Mouse (Mus musculus) MEL (cell line): Measurements from ENCODE around the gene Arhgef3. TPM values are rescaled to one million over a fixed set of nuclear protein-coding genes. Genes with fewer than 3 reads are reported as not detected.

Experiments
- DNase-seq: peaks from one replicate; pipeline ENCODE4 v3.0.0; 2011; ENCODE audit warnings: low read depth, low spot score
- H3K27ac ChIP-seq: 2 replicates; pipeline ENCODE4 v1.5.1; 2012; ENCODE audit warnings: low read depth, mild to moderate bottlenecking, control low read depth, low read length, moderate library complexity; ENCODE audit not compliant: control insufficient read depth
- H3K27me3 ChIP-seq, 2 experiments: fragments of 150-350 bp in 1 of 2; sonication (generic) in 1 of 2; 2 replicates each; pipeline ENCODE4 v1.6.1; 2012; ENCODE audit warnings: low read length in 2 of 2, mild to moderate bottlenecking in 2 of 2, improper control_type of control experiment in 1 of 2, moderate library complexity in 1 of 2; ENCODE audit not compliant: insufficient read depth in 2 of 2, control insufficient read depth in 1 of 2
- H3K36me3 ChIP-seq, 2 experiments: 2 replicates each; pipeline ENCODE4 v1.6.1; 2012 to 2014; ENCODE audit warnings: low read length in 2 of 2, improper control_type of control experiment in 1 of 2, inconsistent platforms in 1 of 2, mild to moderate bottlenecking in 1 of 2; ENCODE audit not compliant: insufficient read depth in 2 of 2, control insufficient read depth in 1 of 2
- H3K4me1 ChIP-seq, 2 experiments: fragments of 150-350 bp in 1 of 2; sonication (generic) in 1 of 2; 2 replicates each; pipeline ENCODE4 v1.6.1; 2012; ENCODE audit warnings: low read length in 2 of 2, improper control_type of control experiment in 1 of 2, mild to moderate bottlenecking in 1 of 2; ENCODE audit not compliant: insufficient read depth in 2 of 2, control insufficient read depth in 1 of 2
- H3K4me3 ChIP-seq, 2 experiments: fragments of 150-350 bp in 1 of 2; sonication (generic) in 1 of 2; 2 replicates each; pipeline ENCODE4 v1.5.1; 2012; ENCODE audit warnings: low read depth in 2 of 2, low read length in 2 of 2, mild to moderate bottlenecking in 2 of 2, moderate library complexity in 2 of 2, control low read depth in 1 of 2, improper control_type of control experiment in 1 of 2; ENCODE audit not compliant: control insufficient read depth in 1 of 2, insufficient read depth in 1 of 2
- H3K79me2 ChIP-seq: 2 replicates; pipeline ENCODE4 v1.6.1; 2012; ENCODE audit warnings: mild to moderate bottlenecking, low read length, moderate library complexity; ENCODE audit not compliant: control insufficient read depth, poor library complexity, insufficient read depth
- H3K9ac ChIP-seq: 2 replicates; pipeline ENCODE4 v1.6.1; 2012; ENCODE audit warnings: low read depth, mild to moderate bottlenecking, control low read depth, low read length, moderate library complexity; ENCODE audit not compliant: control insufficient read depth, poor library complexity, severe bottlenecking
- H3K9me3 ChIP-seq: fragments of 150-350 bp; sonication (generic); replicated peaks from 2 replicates; pipeline ENCODE4 v1.6.1; 2012; ENCODE audit warnings: mild to moderate bottlenecking, low read length, improper control_type of control experiment, moderate library complexity; ENCODE audit not compliant: insufficient read depth
- BHLHE40 ChIP-seq: IDR thresholded peaks from 2 replicates; pipeline ENCODE4 v1.6.1; 2012; ENCODE audit warnings: low read depth, mild to moderate bottlenecking, inconsistent platforms, low read length, improper control_type of control experiment, borderline replicate concordance
- E2F4 ChIP-seq: IDR thresholded peaks from 2 replicates; pipeline ENCODE4 v1.6.1; 2011; ENCODE audit warnings: low read depth, low read length, improper control_type of control experiment, borderline replicate concordance
- ELF1 ChIP-seq: IDR thresholded peaks from 2 replicates; pipeline ENCODE4 v1.6.1; 2014; ENCODE audit warnings: low read depth, mild to moderate bottlenecking, inconsistent platforms, low read length, improper control_type of control experiment, moderate library complexity
- ETS1 ChIP-seq: IDR thresholded peaks from 2 replicates; pipeline ENCODE4 v1.6.1; 2012; ENCODE audit warnings: low read depth, mild to moderate bottlenecking, inconsistent platforms, low read length, improper control_type of control experiment, moderate library complexity
- GATA1 ChIP-seq: IDR thresholded peaks from 2 replicates; pipeline ENCODE4 v1.6.1; 2011; ENCODE audit warnings: low read depth, low read length, improper control_type of control experiment
- MAFK ChIP-seq: IDR thresholded peaks from 2 replicates; pipeline ENCODE4 v1.6.1; 2011; ENCODE audit warnings: low read depth, mild to moderate bottlenecking, low read length, improper control_type of control experiment, borderline replicate concordance
- MAX ChIP-seq: IDR thresholded peaks from 2 replicates; pipeline ENCODE4 v1.6.1; 2011; ENCODE audit warnings: low read length, improper control_type of control experiment
- MAZ ChIP-seq: IDR thresholded peaks from 2 replicates; pipeline ENCODE4 v1.6.1; 2012; ENCODE audit warnings: low read depth, mild to moderate bottlenecking, inconsistent platforms, low read length, improper control_type of control experiment
- MEF2A ChIP-seq: IDR thresholded peaks from 2 replicates; pipeline ENCODE4 v1.6.1; 2014; ENCODE audit warnings: low read depth, mild to moderate bottlenecking, inconsistent platforms, low read length, improper control_type of control experiment; ENCODE audit not compliant: poor library complexity, insufficient replicate concordance, severe bottlenecking; ENCODE audit errors: extremely low read depth
- MXI1 ChIP-seq: IDR thresholded peaks from 2 replicates; pipeline ENCODE4 v1.6.1; 2011; ENCODE audit warnings: mild to moderate bottlenecking, low read depth, low read length, improper control_type of control experiment
- MYC ChIP-seq: IDR thresholded peaks from 2 replicates; pipeline ENCODE4 v1.6.1; 2011; ENCODE audit warnings: low read depth, mild to moderate bottlenecking, low read length, improper control_type of control experiment, moderate library complexity
- NRF1 ChIP-seq: IDR thresholded peaks from 2 replicates; pipeline ENCODE4 v1.6.1; 2014; ENCODE audit warnings: low read depth, mild to moderate bottlenecking, inconsistent platforms, low read length, improper control_type of control experiment, moderate library complexity; ENCODE audit not compliant: poor library complexity, insufficient read depth, severe bottlenecking
- POLR2A ChIP-seq, 2 experiments: IDR thresholded peaks; 2 replicates each; pipeline ENCODE4 v1.6.1; 2011 to 2012; ENCODE audit warnings: low read length in 2 of 2, mild to moderate bottlenecking in 2 of 2, control low read depth in 1 of 2, improper control_type of control experiment in 1 of 2, low read depth in 1 of 2, moderate library complexity in 1 of 2; ENCODE audit not compliant: control insufficient read depth in 1 of 2, insufficient read depth in 1 of 2, poor library complexity in 1 of 2
- RAD21 ChIP-seq: IDR thresholded peaks from 2 replicates; pipeline ENCODE4 v1.6.1; 2011; ENCODE audit warnings: mild to moderate bottlenecking, low read depth, low read length, improper control_type of control experiment
- SIN3A ChIP-seq: IDR thresholded peaks from 2 replicates; pipeline ENCODE4 v1.6.1; 2012; ENCODE audit warnings: low read length, improper control_type of control experiment, inconsistent platforms
- SMC3 ChIP-seq: IDR thresholded peaks from 2 replicates; pipeline ENCODE4 v1.6.1; 2011; ENCODE audit warnings: low read depth, low read length, improper control_type of control experiment
- TAL1 ChIP-seq: IDR thresholded peaks from 2 replicates; pipeline ENCODE4 v1.6.1; 2012; ENCODE audit warnings: mild to moderate bottlenecking, inconsistent platforms, low read length, moderate library complexity, mixed read lengths
- TCF12 ChIP-seq: IDR thresholded peaks from 2 replicates; pipeline ENCODE4 v1.6.1; 2014; ENCODE audit warnings: low read depth, mild to moderate bottlenecking, inconsistent platforms, low read length, improper control_type of control experiment, moderate library complexity
- USF2 ChIP-seq, 2 experiments: IDR thresholded peaks; 2 replicates each; pipeline ENCODE4 v1.6.1; 2011 to 2012; ENCODE audit warnings: improper control_type of control experiment in 2 of 2, low read length in 2 of 2, borderline replicate concordance in 1 of 2, inconsistent platforms in 1 of 2, low read depth in 1 of 2, mild to moderate bottlenecking in 1 of 2; ENCODE audit not compliant: insufficient read depth in 1 of 2
- ZC3H11A ChIP-seq: IDR thresholded peaks from 2 replicates; pipeline ENCODE4 v1.6.1; 2012; ENCODE audit warnings: low read depth, mild to moderate bottlenecking, inconsistent platforms, low read length, improper control_type of control experiment
- ZKSCAN1 ChIP-seq: IDR thresholded peaks from 2 replicates; pipeline ENCODE4 v1.6.1; 2012; ENCODE audit warnings: low read depth, mild to moderate bottlenecking, inconsistent platforms, low read length, improper control_type of control experiment, moderate library complexity
- ZNF384 ChIP-seq: IDR thresholded peaks from 2 replicates; pipeline ENCODE4 v1.6.1; 2012; ENCODE audit warnings: low read depth, mild to moderate bottlenecking, inconsistent platforms, low read length, improper control_type of control experiment
- polyA plus RNA-seq, 2 experiments: library from polyadenylated mRNA; stranded (reverse) in 1 of 2; unstranded in 1 of 2; fragments of >175 nt in 1 of 2; fragments of >200 nt in 1 of 2; gene quantifications; 2 replicates each; pipeline versions ENCODE4 v1.2.1 to v1.2.4; 2012; ENCODE audit warnings: low replicate concordance in 2 of 2, low read depth in 1 of 2; ENCODE audit not compliant: insufficient read length in 2 of 2, insufficient read depth in 1 of 2, missing spikeins in 1 of 2
- total RNA-seq: library from RNA; depleted of rRNA; stranded (reverse); fragments of 300-350 nt; gene quantifications from 2 replicates; pipeline ENCODE4 v1.2.3, GENCODE M21; 2012

The Arhgef3 gene
- total and polyA plus RNA-seq, 3 experiments = 2.1 to 2.7 TPM; not detected in 1

- TF ChIP-seq MYC = no peak
Measured at GRCm38 (mm10) chr14:27224636-27225035, 109.9 kb downstream of the Arhgef3 start (continued).

DNA sequence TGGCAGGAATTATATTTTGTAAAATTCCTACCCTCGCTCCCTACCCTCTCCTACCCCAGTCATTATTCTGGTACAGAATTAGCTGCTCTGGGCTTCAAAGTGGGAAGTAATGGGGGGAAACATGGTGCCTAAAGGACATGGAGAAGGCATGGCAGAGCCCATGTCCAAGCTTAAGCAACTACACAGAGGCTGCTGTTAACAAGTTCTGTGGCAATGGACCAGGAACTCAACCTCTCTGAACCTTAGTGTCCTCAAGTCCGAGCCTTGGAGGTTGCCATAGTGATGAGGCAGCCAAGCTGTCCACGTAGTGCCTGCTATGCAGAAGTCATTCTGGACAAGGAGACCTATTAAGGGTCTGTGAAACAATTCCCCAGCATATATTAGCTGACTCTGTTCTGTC lies 111.6 kb downstream of the Arhgef3 start:
- Histone ChIP-seq H3K36me3 (no peaks in the 10 kb centered on the region), H3K4me3 (no peak overlapping the region), H3K9me3 (no peaks in the 10 kb centered on the region), H3K4me1 (no peaks in the 10 kb centered on the region), H3K79me2 (no peaks in the 10 kb centered on the region), H3K27ac (no peak overlapping the region), H3K9ac (no peak overlapping the region), H3K27me3 (no peaks in the 10 kb centered on the region; a peak in 1 of 4 replicates)
- no peak for DNase-seq
- no peak for TF ChIP-seq NRF1
- no peak for TF ChIP-seq TCF12
- TF ChIP-seq SMC3 = no peak
- no peak for TF ChIP-seq SIN3A
- no peak for TF ChIP-seq MXI1
- no peak for TF ChIP-seq ZC3H11A
- TF ChIP-seq ZNF384 = no peak
- TF ChIP-seq TAL1 = no peak
- no peak for TF ChIP-seq ETS1
- TF ChIP-seq ELF1 = no peak
- TF ChIP-seq GATA1 = no peak
- TF ChIP-seq POLR2A (IDR thresholded peaks at IDR 0.05; ENCODE audit: control insufficient read depth in 1 of 2, insufficient read depth in 1 of 2, low read depth in 1 of 2, low read length in 2 of 2, poor library complexity in 1 of 2) = no peak
- TF ChIP-seq MAFK = no peak
- TF ChIP-seq ZKSCAN1 = no peak
- no peak for TF ChIP-seq MEF2A
- TF ChIP-seq USF2 (IDR thresholded peaks at IDR 0.05; ENCODE audit: borderline replicate concordance in 1 of 2, insufficient read depth in 1 of 2, low read depth in 1 of 2, low read length in 2 of 2) = no peak

DNA sequence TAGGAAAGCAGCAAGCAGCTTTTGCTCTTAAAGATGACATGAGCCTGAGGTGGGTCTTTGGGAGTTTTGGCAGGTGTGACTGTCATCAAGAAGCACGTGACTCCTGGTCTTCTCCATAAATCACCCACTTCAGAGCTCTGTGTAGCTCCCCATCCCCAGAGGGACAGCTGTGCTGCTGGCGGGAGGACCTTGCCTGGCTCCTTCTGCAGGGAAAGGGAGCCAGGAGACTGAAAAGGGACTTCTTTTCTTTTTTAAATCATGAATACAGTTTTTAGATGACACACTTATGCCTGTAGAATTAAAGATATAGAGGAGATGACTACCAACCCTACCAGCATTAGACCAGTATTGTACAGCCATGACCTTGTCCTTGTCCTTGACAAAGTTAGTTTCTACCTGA lies 113.6 kb downstream of the Arhgef3 start:
- no peak for DNase-seq
- no peak for TF ChIP-seq RAD21
- no peak for TF ChIP-seq ELF1
- TF ChIP-seq ZNF384 = no peak
- TF ChIP-seq ZKSCAN1 = no peak
- TF ChIP-seq E2F4 = no peak
- TF ChIP-seq BHLHE40 = no peak
- TF ChIP-seq MXI1 = no peak
- no peak for TF ChIP-seq MAZ
- TF ChIP-seq ETS1 = no peak
- no peak for TF ChIP-seq MAX
- TF ChIP-seq NRF1 = no peak
- Histone ChIP-seq H3K27ac (no peak overlapping the region), H3K9ac (no peak overlapping the region), H3K9me3 (no peaks in the 10 kb centered on the region), H3K36me3 (no peaks in the 10 kb centered on the region), H3K27me3 (no peaks in the 10 kb centered on the region; a peak in 1 of 4 replicates), H3K4me3 (no peak overlapping the region), H3K4me1 (no peaks in the 10 kb centered on the region), H3K79me2 (no peaks in the 10 kb centered on the region)
